Mouse (Mus musculus): ENCODE data around the gene 2210408I21Rik. TPM values are rescaled to one million over a fixed set of nuclear protein-coding genes. Genes with fewer than 3 reads are reported as not detected.

The 2210408I21Rik gene
- polyA plus RNA-seq (2014; fragmentation: Illumina TruSeq; extraction: RNeasy Lipid Tissue Mini Kit (QIAGEN cat#74804); ENCODE audit: low read depth, low replicate concordance), result 4.1 TPM

GRCm38 (mm10) chr13:77134931-77135620, at the start of gene 2210408I21Rik, which contains the start of gene Slf1:
TSS of gene 2210408I21Rik (plus strand) at chr13:77135540.
TSS of gene Slf1 (minus strand) at chr13:77135473.

Other genes starting within 250 kb of the 2210408I21Rik start
- 23.5 TPM for gene Slf1, start 67 bp upstream of the 2210408I21Rik start, polyA plus RNA-seq (2014; fragmentation: Illumina TruSeq; extraction: RNeasy Lipid Tissue Mini Kit (QIAGEN cat#74804); ENCODE audit: low read depth, low replicate concordance)

Data from heart, adult 10 weeks (tissue).